Mouse (Mus musculus): ENCODE data around the gene Scarb2. TPM values are rescaled to one million over a fixed set of nuclear protein-coding genes. Genes with fewer than 3 reads are reported as not detected.

The Scarb2 gene
- total RNA-seq, 4 experiments from 2014 or later = 97.5 to 104 (median 102) TPM

Small RNA genes lying within 50 kb of the gene (microRNA-seq; reads per million reads assigned to microRNA genes)
- gene Mir6415 = 0 reads per million in 2 experiments

Other genes starting within 250 kb of the Scarb2 start
- 10 to 100 TPM; 38.8 to 42.6 (median 42.1) TPM for gene Naaa, start 228.7 kb downstream of the Scarb2 start, total RNA-seq (2022)
- gene Sdad1, start 196.4 kb downstream of the Scarb2 start, total RNA-seq (2022) = 10 to 100 TPM; 17.4 to 23.6 (median 21.1) TPM
- under 1 TPM in 1 of 4 experiments, not detected in 3; 0.26 TPM for gene Cxcl9, start 178.8 kb downstream of the Scarb2 start, total RNA-seq (2022)
- gene Art3, start 175.0 kb downstream of the Scarb2 start, total RNA-seq (2022) = 1 to 10 TPM; 5.0 to 8.0 (median 6.7) TPM
- 1 to 10 TPM in 2 of 4 experiments, not detected in 2; 1.8 to 2.7 TPM for gene Cxcl10, start 157.9 kb downstream of the Scarb2 start, total RNA-seq (2022)
- gene Nup54, start 71.6 kb downstream of the Scarb2 start, total RNA-seq (2022) = 10 to 100 TPM; 26.6 to 32.0 (median 28.6) TPM
- gene Fam47e, start 48.2 kb upstream of the Scarb2 start, total RNA-seq (2022) = 1 to 10 TPM in 1 of 4 experiments, under 1 TPM in 2, not detected in 1; 0.63 to 1.0 (median 0.68) TPM
- gene Stbd1, start 96.2 kb upstream of the Scarb2 start, total RNA-seq (2022) = 1 to 10 TPM in 2 of 4 experiments, under 1 TPM in 2; 0.78 to 1.3 (median 1.0) TPM
- gene Ccdc158, start 168.4 kb upstream of the Scarb2 start, total RNA-seq (2022) = under 1 TPM; 0.19 to 0.65 (median 0.35) TPM
- gene Shroom3, start 176.6 kb upstream of the Scarb2 start, total RNA-seq (2022) = 1 to 10 TPM; 3.4 to 5.6 (median 3.6) TPM